Mouse (Mus musculus) monocyte, adult 5-6 weeks (primary cell): ENCODE results near the gene Wnt4. TPM values are rescaled to one million over a fixed set of nuclear protein-coding genes. Genes with fewer than 3 reads are reported as not detected.

Source experiments
- ATAC-seq: fragments of 153-309, 156-312 bp; replicated peaks from 2 replicates; pipeline ENCODE4 v1.8.0; 2017; ENCODE audit warnings: mild to moderate bottlenecking; ENCODE audit not compliant: low TSS enrichment, insufficient number of reproducible peaks, severe bottlenecking, poor library complexity, low FRiP score
- total RNA-seq: library from RNA; stranded (forward); fragments of 200-1000, 200-491, 200-594 nt; gene quantifications from 3 replicates; pipeline ENCODE4 v1.2.3, GENCODE M21; 2017

The Wnt4 gene
- not detected in 3 replicates for total RNA-seq

DNA sequence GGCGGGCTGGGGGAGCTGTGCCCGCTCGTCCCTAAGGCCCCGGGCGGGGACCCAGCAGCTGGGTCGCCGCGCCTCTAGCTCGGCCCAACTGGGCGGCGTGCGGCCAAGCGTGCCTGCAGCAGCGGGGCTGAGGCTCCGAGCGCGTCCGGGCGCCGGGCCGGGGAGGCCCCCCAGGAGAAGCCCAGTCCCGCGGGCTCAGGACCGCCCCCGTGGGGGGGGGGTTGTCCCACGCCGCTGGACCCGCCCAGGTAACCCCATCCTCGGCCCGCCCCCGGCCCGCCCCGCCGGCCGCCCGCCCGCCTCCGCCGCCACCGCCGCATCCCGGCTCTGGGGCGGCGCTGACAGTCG, at the start of gene Wnt4:
TSS of gene Wnt4 (plus strand) at position 324 of the 348 bp plus-strand sequence.
- no peak for ATAC-seq

DNA sequence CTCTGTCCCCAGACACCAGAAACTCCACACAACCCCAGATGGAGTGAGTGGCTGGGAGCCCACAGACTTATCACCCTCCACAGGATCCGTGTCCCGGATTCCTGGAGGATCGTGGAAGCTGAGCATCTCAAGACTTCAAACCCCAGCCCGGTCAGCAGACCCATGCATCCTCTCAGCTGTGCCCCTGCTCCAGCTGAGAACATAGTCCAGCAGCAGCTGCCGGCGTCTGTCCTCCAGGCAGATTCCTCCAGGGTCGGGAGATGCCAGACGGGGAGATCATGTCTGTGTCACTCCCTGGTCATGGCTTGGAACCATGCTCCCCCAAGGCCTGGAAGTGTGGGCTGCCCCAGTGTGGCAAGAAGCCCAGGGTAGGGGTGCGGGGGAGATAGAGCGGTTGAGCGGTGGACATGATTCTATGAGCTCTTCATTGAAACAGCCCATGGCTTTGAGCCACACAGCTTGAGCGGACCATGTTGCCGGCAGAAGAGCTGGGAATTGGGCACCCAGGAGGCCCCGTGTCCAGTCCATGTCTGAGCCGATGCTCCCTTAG, 48.6 kb upstream of the Wnt4 start:
- no peak for ATAC-seq

DNA sequence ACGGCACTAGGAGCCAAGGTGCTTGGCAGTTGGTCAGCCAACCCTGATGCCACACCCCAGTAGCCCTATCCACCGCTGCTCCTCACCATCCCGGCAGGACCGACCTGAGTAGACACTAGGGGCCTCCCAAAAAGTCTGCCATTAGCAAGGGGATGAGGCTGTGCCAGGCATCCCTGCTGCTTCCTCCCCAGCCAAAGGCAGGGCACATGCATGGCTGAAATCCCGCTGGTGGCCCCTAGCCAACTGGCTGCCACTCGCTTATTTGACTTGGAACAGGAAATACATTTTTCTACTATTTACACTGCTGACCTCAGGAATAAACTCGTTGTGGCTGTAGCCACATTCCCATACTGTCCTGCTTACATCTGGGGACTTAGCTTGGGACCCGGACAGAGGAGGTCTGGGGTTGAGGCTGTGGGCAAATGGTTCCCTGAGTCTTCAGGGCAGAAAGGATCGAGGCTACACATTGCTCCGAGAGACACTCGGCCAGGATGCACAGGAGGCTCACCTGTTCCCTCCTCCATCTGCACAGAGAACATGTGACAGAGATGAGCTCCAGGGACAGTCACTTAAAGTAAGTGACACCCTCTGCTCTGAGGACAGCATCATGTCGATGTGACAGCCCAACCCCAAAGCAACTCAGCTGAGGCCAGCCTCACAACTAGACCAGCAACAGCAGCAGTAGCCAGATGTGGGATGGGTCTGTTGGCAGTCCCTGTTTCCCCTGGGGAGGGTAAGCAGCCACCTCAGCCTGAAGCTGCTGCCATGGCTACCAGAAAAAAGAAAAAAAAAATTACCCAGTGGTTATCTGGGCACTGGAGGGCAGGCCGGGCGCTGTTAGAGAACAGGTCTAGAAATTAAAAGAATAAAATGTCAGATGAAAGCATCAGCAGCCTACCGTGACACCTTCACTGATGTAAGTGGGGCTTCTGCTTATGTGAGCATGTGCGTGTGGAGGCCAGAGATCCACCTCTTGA, 45.5 kb upstream of the Wnt4 start:
- ATAC-seq: no peak

DNA sequence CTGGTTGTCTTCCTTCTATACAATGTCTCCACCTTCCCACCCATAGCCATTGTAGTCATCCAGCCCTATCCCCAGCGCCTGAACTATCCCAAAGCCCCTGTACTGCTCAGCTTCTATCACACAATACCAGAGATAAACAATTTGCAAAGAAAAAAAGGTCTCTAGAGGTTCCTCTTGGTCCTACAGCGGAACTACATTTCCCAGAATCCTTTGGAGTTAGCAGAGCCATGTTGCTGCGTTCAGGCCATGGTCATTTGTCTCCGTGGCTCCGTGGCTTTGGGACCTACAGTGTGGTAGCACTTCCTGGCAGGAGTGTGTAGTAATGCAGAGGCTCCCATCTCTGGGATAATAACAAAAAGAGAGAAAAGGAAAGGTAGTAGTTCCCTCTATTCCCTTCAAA, 43.7 kb upstream of the Wnt4 start:
- ATAC-seq: no peak

DNA sequence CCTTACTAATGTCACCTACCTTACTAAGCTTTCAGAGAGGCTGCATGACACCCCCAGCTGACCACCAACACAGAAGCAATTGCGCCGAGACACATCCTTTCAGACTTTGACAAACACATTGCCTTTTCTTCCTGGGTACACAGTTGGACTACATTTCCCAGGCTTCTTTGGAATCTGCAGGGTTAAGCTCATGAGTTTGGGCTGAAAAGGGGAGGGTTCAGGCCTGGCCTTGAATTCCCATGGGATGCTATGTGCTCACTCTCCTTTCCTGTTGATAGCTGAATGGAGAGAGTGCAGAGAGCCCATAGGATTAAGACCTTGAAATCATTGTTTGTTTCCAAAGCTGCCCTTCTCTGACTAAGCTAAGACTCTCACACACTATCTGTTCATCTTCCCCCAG, 42.8 kb upstream of the Wnt4 start:
- ATAC-seq: no peak

DNA sequence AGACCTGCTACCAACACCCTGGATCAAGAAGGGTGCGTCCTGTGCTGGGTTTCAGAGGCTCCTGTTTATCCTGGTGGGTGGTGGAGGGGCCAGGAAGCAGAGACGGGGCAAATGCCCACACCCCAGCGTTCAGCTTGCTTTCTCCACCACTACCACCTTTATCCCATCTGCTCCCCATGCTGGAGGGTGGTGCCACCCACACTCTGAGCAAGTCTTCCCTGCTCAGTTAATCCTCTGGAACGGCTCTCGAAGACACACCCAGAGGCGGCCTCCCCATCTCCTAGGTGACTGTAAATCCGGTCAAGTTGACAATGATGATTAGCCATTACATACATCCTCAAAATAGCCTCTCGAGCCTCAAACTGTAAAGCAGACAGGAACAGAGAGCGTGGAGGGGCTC, 41.9 kb upstream of the Wnt4 start:
- ATAC-seq: no peak

DNA sequence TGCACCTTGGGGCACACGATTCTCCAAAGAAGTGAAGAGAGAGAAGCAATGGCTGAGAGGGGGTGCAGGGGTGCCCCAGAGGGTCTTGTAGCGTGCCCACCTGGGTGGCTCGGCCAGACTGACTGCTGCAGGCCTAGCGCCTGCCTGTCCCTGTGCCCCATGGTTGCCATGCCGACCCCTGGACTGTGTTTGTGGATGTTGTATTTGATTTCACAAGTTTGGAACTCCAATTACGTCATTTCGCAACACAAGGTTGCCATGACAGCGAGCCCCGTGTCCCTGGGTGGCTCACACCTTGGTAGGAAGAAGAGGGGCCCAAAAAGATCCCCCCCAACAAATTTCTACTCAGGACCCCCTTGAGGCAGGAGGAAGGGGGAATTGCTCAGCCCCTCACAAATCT, 32.4 kb upstream of the Wnt4 start:
- no peak for ATAC-seq

DNA sequence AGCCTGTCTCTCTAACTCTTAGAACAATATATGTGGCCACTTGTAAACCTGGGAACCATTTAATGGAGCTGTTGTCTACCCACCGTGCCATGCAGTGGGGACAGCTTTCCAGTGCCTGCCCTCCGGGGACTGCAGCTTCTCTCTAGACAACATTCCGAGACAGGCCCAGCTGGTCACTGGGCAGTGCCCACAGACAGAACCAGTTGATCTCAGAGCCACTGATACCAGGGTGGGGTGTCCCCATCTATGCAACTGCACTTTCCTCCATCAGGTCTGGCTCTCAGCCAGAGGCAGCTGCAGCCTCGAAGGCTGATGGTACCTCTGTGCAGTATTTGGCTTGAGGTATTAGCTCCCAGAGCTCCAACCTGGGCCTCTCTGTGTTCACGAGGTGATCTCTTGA, 27.0 kb upstream of the Wnt4 start:
- no peak for ATAC-seq

DNA sequence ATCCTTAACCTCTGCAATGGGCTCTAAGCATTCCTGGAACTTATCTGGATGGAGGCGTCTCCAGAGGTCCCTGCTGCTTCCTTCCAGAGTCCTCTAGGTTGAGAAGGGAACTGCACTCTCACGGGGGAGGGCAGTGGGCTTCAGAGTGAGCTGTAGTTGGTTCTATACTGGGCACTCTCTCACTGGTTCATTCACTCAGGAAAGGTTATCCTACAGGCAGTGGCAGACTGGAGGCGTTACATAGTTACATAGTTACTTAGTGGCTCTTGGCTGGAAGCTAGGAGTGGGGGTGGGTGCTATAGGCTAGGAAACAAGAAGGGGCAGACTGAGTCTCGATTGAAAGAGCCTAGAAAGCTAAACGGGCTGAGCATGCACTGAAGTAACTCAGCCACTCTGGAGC, 26.4 kb upstream of the Wnt4 start:
- ATAC-seq: no peak

DNA sequence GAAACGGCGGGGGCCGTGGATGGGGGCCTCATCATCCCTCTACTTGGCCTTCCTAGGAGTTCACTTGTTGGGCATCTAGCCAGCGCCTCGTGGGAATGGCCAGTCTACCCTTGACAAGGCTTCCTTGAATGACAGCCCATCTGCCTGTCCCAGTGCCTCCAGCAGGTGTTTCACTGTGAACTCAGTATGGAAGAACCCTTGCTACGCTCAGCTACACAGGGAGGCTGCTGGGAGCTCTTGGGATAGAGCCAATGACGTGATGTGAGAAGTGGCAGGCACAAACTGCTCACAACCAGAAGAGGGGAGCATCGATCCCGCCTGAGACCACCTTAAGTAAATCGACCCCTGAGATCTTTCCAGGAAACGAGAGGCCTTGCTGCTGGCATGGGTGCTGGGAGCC, 23.7 kb upstream of the Wnt4 start:
- ATAC-seq: no peak

DNA sequence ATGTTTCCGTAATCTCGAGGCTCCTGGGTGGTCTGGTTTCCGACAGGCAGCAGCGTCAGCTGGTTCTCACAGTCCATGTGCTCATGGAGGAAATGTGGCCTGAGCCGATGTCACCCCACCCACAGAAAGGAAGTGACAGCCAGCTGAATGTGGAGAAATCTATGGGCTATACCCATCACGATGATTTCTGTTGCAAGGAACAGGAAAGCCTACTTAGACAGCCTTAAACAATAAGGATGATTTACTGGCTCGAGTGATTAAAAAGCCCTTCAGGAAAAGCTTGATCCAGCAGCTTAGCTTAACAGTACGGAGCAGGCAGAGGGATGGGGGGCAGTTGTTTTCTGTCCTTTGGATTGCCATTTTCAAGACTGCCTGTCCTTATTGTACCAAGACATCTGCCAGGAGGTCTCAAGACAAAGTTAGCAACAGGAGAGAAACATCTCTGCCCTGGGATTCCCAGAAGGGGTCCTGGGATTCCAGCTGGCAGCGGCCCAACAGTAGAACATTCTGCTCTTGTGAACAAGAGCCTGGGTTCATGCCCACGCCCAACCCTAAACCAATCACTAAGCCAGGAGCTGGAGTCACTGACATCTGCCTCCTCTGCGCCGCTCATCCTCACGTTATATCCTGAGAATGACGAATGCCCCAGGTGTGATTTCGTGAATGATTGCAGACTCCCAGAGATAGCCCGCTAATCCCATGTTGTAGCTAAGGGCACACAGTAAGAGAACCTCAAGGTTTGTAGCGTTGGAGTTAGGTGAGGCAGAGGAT, 22.9 kb upstream of the Wnt4 start:
- no peak for ATAC-seq

DNA sequence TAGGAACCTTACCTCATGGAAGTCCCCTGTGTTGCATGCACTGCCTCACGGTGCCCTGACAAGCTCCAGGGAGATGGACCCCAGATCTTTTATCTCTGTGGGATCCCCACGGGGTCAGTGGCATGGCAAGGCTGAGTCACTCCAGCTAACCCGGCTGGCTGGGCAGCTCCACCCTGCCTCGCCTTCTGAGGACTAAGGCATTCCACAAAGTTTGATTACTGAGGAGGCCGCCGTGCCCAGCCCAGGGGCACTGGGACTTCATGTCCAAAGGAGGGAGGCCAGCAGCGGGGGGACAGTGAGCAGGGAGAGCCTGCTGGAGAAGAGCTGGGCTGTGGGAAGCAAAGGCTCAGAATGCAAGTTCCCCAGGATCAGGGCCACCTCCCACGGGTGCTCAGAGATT, 21.7 kb upstream of the Wnt4 start:
- no peak for ATAC-seq

DNA sequence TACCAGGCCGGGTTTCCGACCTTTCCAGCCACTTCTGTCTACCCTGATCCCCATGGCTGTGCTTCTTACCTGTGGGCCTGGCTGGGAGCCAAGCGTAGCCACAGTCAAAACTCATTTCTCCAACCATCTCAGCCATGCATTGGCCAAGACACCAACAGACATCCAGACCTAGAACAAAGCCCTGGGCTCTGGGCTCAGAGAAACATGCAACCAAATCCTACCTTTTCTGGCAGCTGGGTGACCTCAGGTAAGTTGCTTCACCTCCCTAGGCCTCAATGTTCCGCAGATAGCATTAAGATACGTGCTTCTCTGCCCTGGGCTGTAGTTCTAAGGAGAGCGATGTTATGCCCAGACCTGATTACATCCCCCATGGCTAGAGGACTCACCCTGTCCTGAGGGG, 15.5 kb upstream of the Wnt4 start:
- no peak for ATAC-seq

DNA sequence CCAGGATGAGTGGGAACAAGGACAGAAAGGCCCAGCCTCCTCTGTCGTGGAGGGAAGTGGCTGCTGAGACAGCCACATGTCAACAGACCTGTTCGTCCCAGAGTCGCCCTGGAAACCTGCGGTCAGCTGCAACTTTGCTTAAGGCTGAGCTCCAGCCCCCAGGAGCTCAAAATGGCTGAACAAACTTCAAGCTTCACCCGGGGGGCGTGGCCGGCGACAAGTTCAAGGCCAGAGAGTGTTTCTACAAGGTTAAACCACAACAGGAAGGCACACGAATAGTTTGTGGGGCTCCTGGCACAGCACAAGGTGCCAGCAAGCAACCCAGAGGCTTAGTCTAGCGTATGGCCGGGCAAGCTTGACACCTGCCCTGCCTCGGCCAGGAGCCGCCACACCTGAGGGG, 13.2 kb upstream of the Wnt4 start:
- ATAC-seq: no peak

DNA sequence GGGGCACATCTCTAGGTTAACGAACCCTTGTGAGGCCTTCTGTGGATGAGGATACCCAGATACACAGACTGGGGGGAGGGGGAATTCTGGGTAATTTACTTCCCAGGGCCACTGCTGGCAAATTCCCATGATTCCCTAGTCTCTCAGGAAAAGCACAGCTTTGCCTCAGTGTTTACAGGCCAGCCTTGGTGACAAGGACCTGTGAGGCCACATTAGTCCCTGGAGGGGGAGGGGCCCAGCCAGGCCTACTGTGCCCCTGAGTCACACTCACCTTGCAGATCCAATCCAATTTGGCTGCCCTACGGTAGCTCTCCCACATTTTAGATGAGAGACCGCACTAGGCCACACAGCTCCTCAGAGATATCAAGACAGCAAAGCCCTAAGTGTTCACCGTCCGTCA, 12.2 kb upstream of the Wnt4 start:
- ATAC-seq: no peak

DNA sequence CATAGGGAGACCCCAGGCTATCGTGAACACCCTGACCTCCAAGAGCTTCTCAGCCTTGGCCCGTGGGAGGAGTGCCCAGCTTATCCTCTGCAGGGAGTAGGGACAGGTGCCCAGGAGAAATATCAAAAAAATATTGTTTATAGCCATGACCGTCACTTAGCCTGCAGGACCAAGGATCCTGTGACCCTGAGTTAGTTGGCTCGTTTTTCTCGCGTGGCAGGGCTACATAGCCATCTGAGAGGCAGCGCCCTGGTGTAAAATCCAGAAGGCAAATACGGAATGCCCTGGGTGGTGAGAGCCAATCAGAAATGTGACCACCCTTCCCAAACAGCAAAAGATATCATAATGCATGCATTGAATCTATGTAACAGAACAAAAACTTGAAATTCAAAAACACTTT, 8.7 kb upstream of the Wnt4 start:
- no peak for ATAC-seq

DNA sequence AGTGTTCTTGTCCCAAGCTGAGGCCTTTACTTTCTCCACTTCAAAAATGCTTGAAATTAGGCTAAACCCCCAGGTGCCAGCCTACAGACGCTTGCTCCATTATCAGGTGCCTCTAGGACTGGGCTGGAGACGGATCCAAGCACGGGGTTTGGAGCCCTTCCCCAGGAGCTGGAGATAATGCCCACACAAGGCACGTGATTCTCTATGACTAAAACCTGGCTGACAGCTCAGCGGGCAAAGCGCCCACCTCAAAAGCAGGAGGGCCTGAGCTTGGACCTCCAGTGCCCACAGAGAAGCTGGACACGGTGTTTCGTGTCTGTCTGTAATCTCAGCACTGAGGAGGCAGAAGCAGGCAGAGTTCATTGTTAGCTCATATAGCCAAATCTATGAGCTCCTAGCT, 5.4 kb upstream of the Wnt4 start:
- ATAC-seq: no peak

DNA sequence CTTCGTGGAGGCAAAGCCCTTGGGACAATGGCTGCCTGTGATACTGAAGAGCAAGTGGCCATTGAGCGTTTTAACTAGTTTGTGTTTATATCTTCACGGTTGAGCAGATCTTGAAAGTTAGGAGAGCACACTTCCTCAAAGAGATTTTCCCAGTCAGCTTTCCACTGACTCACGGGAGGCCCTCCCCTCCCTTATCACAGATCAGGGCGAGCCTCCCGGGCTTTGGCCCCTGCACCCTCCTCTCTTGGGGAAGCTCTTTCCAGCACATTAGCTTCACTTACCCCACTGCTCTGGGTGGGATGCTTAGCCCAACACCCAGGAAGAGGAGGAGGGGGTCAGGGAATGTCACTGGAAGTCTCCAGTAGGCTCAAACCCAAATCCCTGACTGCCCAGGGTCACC, 3.0 kb upstream of the Wnt4 start:
- ATAC-seq: no peak

DNA sequence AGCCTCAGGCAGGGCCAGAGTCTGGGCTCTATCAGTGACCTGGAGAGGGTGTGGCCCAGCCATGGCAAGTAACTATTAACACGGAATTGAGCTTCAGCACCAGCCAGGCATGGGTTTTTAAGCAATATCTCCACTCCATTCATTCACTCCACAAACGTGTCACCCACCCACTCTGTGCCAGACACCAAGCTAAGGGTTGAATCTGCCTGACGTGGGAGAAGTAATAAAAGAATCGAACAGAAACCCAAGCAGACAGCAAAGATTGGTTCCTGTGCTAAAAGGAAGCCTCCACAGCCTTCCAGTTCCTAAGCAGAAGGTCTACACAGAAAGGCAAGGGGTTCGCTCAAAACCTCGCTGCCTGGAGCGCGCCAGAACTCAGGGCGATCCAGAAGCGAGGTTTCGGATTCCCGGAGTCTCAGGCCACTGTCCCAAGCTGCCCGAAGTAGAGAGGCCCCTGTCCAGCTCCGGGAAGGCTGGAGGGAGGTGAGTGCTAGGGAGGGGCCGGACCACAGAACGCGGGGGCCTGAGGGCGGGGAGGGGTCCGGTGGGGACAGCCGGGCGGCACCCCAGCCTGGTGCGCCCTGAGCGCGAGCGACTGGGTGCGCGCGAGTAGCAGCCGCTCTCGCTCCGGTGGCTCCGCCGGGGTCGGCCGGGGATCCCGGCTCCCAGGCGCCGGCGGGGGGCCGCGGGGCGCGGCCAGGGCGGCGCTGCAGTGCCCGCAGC, 685 bp upstream of the Wnt4 start:
- no peak for ATAC-seq
